Mouse (Mus musculus): ENCODE results near the gene Tmem150a. TPM values are rescaled to one million over a fixed set of nuclear protein-coding genes. Genes with fewer than 3 reads are reported as not detected.

Gene Tmem150a
- total RNA-seq, 1 experiment from 2014 or later: not detected

- ATAC-seq (replicated peaks; ENCODE audit: insufficient number of reproducible peaks, low FRiP score, low TSS enrichment, poor library complexity, severe bottlenecking): no peak
Measured at GRCm38 (mm10) chr6:72366844-72367443, 11.7 kb downstream of the Tmem150a start, which contains the start of gene Rnf181. TSS of gene Rnf181 (minus strand) at chr6:72366956.

DNA sequence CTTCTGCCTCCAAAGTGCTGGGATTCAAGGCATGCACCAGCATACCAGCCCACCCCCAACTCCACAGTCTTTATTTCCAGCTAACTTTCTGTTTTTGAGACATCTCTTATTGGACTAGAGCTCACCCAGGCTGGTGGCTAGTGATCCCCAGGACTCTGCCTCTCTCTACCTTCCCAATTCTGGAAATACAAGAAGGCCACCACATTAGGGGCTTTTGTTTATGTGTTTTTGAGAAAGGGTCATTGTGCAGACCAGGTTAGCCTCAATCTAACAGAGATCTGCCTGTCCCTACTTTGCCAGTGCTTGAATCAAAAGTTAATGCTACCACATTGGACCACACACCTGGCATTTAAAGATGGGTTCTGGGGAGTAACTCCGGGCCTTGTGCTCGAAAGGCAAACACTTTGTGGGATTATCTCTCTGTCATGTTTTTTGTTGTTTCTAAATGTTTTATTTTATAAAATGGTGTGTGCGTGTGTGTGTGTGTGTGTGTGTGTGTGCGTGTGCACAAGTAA, 12.3 kb downstream of the Tmem150a start:
- no peak for ATAC-seq (replicated peaks; ENCODE audit: insufficient number of reproducible peaks, low FRiP score, low TSS enrichment, poor library complexity, severe bottlenecking)

DNA sequence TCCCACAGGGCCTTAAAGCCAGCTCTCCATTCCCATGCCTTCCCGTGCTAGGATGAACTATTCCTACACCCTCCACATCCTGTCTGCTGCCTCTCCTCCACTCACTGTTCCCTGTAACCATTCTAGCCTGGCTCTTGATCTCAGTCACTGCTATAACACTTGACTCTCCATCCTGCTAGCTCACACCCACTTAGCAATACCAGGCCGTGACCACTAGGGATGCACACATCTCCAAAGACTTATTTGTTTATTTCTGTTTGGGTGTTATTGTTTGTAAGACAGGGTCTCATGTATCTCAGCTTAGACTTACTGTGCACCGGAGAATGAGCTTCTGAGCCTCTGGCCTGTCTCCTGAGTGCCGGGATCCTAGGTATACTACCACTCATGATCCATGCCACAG, 14.3 kb downstream of the Tmem150a start:
- no peak for ATAC-seq (replicated peaks; ENCODE audit: insufficient number of reproducible peaks, low FRiP score, low TSS enrichment, poor library complexity, severe bottlenecking)

DNA sequence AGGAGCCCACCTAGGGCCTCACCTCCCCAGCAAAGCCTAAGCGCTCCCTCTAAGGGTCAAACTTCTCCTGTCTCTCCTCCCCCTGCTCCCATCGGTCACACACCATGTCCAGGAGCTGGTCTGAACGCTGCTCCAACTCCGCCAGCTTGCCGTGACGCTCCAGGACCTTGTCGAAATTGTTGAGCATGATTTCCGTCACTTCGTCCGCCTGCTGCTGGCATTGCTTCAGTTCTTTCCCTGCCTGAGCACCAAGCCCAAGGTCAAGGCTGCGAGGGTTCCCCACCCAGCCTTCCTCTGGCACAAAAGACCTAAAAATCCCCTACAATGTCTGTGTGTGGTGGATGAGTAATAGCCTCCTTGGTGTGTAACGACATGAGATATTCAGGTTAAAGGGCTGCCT, 14.8 kb downstream of the Tmem150a start:
- no peak for ATAC-seq (replicated peaks; ENCODE audit: insufficient number of reproducible peaks, low FRiP score, low TSS enrichment, poor library complexity, severe bottlenecking)

- no peak for ATAC-seq (replicated peaks; ENCODE audit: insufficient number of reproducible peaks, low FRiP score, low TSS enrichment, poor library complexity, severe bottlenecking)
Measured at GRCm38 (mm10) chr6:72371147-72371546, 15.9 kb downstream of the Tmem150a start.

- ATAC-seq (replicated peaks; ENCODE audit: insufficient number of reproducible peaks, low FRiP score, low TSS enrichment, poor library complexity, severe bottlenecking): no peak
Measured at GRCm38 (mm10) chr6:72371571-72371970, 16.3 kb downstream of the Tmem150a start.

DNA sequence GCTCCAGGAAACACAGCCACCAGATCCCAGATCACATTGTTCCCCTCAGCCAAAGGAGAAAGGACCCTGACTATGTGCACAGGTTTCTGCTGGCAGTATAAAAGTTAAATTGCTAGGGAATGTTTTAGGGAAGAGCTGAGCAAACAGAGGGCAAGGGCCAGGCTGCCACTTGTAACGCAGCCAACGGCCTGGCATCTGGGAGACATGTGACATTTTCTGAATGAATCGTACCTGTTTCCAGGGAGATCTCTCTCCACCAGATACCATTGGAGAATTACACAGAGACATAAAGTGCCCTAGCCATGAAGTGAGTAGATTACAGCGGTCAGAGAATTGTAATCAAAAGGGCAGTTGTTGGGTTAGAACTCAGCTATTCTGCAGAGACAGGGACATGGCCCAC, 17.9 kb downstream of the Tmem150a start:
- no peak for ATAC-seq (replicated peaks; ENCODE audit: insufficient number of reproducible peaks, low FRiP score, low TSS enrichment, poor library complexity, severe bottlenecking)

- no peak for ATAC-seq (replicated peaks; ENCODE audit: insufficient number of reproducible peaks, low FRiP score, low TSS enrichment, poor library complexity, severe bottlenecking)
Measured at GRCm38 (mm10) chr6:72374206-72374605, 19.0 kb downstream of the Tmem150a start.

DNA sequence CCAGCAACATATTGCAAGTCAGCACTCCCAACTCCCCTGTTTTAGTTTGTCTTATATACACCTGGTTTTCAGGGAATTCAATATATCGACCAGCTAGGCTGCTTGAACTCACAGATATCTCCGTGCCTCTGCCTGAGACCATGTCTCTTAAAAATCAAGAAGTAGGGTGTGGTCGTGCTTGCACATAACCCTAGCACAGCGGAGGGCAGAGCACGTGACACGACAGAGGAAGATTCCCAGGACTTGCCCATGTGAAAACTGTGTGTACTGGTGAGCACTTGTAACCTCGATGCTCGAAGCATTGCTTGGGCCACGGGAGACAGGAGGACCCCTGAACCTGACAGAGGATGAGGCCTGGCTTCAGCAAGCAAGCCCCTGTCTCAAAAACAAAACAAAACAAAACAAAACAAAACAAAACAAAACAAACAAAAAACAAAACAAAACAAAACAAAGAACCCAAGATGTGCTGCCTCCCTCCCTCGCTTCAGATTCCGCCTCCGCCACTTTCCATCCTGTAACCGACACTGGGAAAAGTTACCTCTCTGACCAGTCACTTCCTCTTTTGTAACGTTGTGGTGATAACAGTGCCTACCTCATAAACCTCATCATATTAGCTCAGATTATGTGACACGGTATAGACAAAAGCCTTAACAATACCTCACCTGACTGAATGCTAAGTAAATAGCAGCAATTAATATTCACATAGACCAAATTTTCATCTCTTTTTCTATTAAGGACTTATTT, 19.7 kb downstream of the Tmem150a start:
- ATAC-seq (replicated peaks; ENCODE audit: insufficient number of reproducible peaks, low FRiP score, low TSS enrichment, poor library complexity, severe bottlenecking): peak; percentile 45; the same call in 1 of the 2 replicates

GRCm38 (mm10) chr6:72378510-72379234, 23.4 kb downstream of the Tmem150a start:
- ATAC-seq (replicated peaks; ENCODE audit: insufficient number of reproducible peaks, low FRiP score, low TSS enrichment, poor library complexity, severe bottlenecking): no peak

GRCm38 (mm10) chr6:72379377-72380130, 24.3 kb downstream of the Tmem150a start:
- ATAC-seq (replicated peaks; ENCODE audit: insufficient number of reproducible peaks, low FRiP score, low TSS enrichment, poor library complexity, severe bottlenecking): no peak

DNA sequence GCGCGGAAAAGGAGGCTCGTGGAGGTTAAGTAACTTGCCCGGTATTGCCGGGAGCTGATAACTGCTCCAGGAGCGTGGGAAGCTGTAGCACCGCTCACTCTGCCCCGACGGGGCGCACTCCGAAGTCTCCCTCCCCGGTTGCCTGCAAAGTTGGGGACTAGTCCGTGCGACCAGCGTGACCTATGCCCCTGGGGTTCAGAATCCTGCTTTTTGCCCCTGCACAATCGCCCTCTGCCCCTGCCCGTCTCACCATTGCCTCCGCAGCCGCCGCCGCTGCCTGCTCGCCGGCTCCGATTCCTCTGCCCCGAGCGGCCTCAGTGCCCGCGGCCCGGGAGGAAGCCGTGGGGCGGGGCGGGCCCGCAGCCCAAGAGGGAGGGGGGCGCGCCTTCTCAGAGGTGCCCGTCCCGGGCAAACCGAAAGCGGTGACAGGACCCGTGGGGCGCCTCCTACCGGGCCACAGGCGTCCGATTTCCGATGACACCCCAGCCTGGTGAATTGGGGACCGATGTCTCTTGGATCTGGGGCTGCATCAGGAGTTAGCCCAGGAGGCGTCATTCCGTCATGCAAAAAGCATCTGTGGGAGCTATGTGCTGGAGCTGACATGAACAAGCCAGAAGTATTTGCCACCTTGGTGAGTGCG, 25.0 kb downstream of the Tmem150a start, which contains the start of gene Vamp5:
Gene Vamp5, minus strand, starts transcription at position 338 of the 640 bp plus-strand sequence.
- peak; percentile 79 for ATAC-seq (replicated peaks; ENCODE audit: insufficient number of reproducible peaks, low FRiP score, low TSS enrichment, poor library complexity, severe bottlenecking)

DNA sequence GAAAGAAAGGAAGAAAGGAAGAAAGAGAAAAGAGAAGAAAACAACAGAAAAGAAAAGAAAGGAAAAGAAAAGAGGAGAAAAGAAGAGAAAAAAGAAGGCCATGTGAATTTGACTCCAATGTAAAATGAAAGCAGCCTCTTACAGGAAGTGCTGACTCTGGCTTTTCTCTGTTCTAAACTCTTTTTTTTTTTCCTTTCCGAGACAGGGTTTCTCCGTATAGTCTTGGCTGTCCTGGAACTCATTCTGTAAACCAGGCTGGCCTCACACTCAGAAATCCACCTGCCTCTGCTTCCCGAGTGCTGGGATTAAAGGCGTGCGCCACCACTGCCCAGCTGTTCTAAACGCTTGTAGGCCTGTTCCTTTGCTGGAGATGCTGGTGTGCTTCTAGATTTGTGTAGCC, 27.2 kb downstream of the Tmem150a start:
- ATAC-seq (replicated peaks; ENCODE audit: insufficient number of reproducible peaks, low FRiP score, low TSS enrichment, poor library complexity, severe bottlenecking): no peak

GRCm38 (mm10) chr6:72383142-72383820, 28.0 kb downstream of the Tmem150a start:
- ATAC-seq (replicated peaks; ENCODE audit: insufficient number of reproducible peaks, low FRiP score, low TSS enrichment, poor library complexity, severe bottlenecking): no peak

GRCm38 (mm10) chr6:72383952-72384351, 28.7 kb downstream of the Tmem150a start:
- no peak for ATAC-seq (replicated peaks; ENCODE audit: insufficient number of reproducible peaks, low FRiP score, low TSS enrichment, poor library complexity, severe bottlenecking)

GRCm38 (mm10) chr6:72385258-72385657, 30.0 kb downstream of the Tmem150a start:
- no peak for ATAC-seq (replicated peaks; ENCODE audit: insufficient number of reproducible peaks, low FRiP score, low TSS enrichment, poor library complexity, severe bottlenecking)

DNA sequence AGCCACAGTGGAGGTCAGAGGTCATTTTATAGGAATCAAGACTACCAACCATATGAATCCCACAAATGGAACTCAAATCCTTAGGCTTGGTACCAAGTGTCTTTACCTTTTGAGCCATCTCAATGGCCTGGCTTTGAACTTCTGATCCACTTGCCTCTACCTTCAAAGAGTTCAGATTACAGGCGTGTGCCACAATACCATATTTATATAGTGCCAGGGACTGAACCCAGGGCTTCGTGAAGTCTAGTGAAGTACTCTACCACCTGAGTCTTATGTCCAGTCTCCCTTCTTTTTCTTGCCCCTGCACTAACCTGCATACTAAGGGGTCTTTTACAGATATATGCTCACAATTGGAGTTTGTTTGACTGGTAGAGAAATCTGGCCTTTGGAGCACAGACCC, 31.3 kb downstream of the Tmem150a start:
- ATAC-seq (replicated peaks; ENCODE audit: insufficient number of reproducible peaks, low FRiP score, low TSS enrichment, poor library complexity, severe bottlenecking): no peak

GRCm38 (mm10) chr6:72387816-72388215, 32.6 kb downstream of the Tmem150a start:
- no peak for ATAC-seq (replicated peaks; ENCODE audit: insufficient number of reproducible peaks, low FRiP score, low TSS enrichment, poor library complexity, severe bottlenecking)
